Mouse (Mus musculus) adrenal gland, postnatal 25 days (tissue): ENCODE measurements around the gene Gnpnat1. TPM values are rescaled to one million over a fixed set of nuclear protein-coding genes. Genes with fewer than 3 reads are reported as not detected.
A peak's percentile ranks its signal among the peaks of the same experiment; 100 is the strongest.
"Not testable (repeated sequence)": the region's sequence is repeated elsewhere in the genome, so short reads cannot be mapped to it uniquely, and the experiment has no call there.

Source experiments
- DNase-seq: peaks from one replicate; pipeline ENCODE4 v3.0.0; 2021; ENCODE audit warnings: mixed read lengths
- long read RNA-seq: library from polyadenylated mRNA; stranded (forward); transcript quantifications from one replicate; pipeline ENCODE4 v2.0.0, GENCODE M21; 2021
- total RNA-seq: library from RNA; stranded (reverse); gene quantifications from 2 replicates; pipeline ENCODE4 v1.2.3, GENCODE M21; 2021

Gnpnat1 gene
- 26.4 and 36.9 TPM in 2 replicates for total RNA-seq
- long read RNA-seq, transcript Gnpnat1-201 (6 exons, 2,788 nt), result major isoform, 84 of 94 reads
- long read RNA-seq, partial matches to known transcripts, result 1 of 94 reads
- long read RNA-seq, other reads (novel, unspliced or antisense), result 9 of 94 reads

GRCm38 (mm10) chr14:45404813-45405212 lies at the start of gene Gnpnat1:
Gnpnat1 (minus strand) TSS chr14:45404913.
- not testable (repeated sequence) for DNase-seq

- DNase-seq, result no peak
These were observed 49.0 kb upstream of the Gnpnat1 start for GRCm38 (mm10) chr14:45453538-45454233.

GRCm38 (mm10) chr14:45452861-45453512 lies 48.3 kb upstream of the Gnpnat1 start:
- no peak for DNase-seq

- no peak for DNase-seq
These were observed 47.4 kb upstream of the Gnpnat1 start for GRCm38 (mm10) chr14:45452148-45452547.

GRCm38 (mm10) chr14:45451090-45451489 lies 46.4 kb upstream of the Gnpnat1 start:
- DNase-seq, result no peak

GRCm38 (mm10) chr14:45446777-45447176 lies 42.1 kb upstream of the Gnpnat1 start:
- no peak for DNase-seq

GRCm38 (mm10) chr14:45445445-45445844 lies 40.7 kb upstream of the Gnpnat1 start:
- DNase-seq, result no peak

GRCm38 (mm10) chr14:45444870-45445269 lies 40.2 kb upstream of the Gnpnat1 start:
- DNase-seq, result no peak

- DNase-seq, result no peak
These were observed 38.3 kb upstream of the Gnpnat1 start for GRCm38 (mm10) chr14:45442781-45443560.

GRCm38 (mm10) chr14:45441291-45441690 lies 36.6 kb upstream of the Gnpnat1 start:
- no peak for DNase-seq

- DNase-seq, result no peak
These were observed 34.7 kb upstream of the Gnpnat1 start for GRCm38 (mm10) chr14:45439387-45439786.

- DNase-seq, result no peak
These were observed 34.2 kb upstream of the Gnpnat1 start for GRCm38 (mm10) chr14:45438931-45439275.

GRCm38 (mm10) chr14:45438250-45438930 lies 33.7 kb upstream of the Gnpnat1 start:
- DNase-seq, result no peak

GRCm38 (mm10) chr14:45434220-45434619 lies 29.5 kb upstream of the Gnpnat1 start:
- no peak for DNase-seq

- DNase-seq, result no peak
These were observed 27.3 kb upstream of the Gnpnat1 start for GRCm38 (mm10) chr14:45432003-45432402.

- DNase-seq, result no peak
These were observed 25.5 kb upstream of the Gnpnat1 start for GRCm38 (mm10) chr14:45430066-45430842.

- no peak for DNase-seq
These were observed 18.5 kb upstream of the Gnpnat1 start for GRCm38 (mm10) chr14:45423220-45423619.

GRCm38 (mm10) chr14:45422371-45422770 lies 17.7 kb upstream of the Gnpnat1 start:
- peak; percentile 40 for DNase-seq

- no peak for DNase-seq
These were observed 14.6 kb upstream of the Gnpnat1 start for GRCm38 (mm10) chr14:45419323-45419722.

GRCm38 (mm10) chr14:45418553-45418952 lies 13.8 kb upstream of the Gnpnat1 start:
- DNase-seq, result no peak

- no peak for DNase-seq
These were observed 11.6 kb upstream of the Gnpnat1 start for GRCm38 (mm10) chr14:45416265-45416664.
